ENCODE assay signal across 27 mouse cellular contexts in the genomic region with DNA sequence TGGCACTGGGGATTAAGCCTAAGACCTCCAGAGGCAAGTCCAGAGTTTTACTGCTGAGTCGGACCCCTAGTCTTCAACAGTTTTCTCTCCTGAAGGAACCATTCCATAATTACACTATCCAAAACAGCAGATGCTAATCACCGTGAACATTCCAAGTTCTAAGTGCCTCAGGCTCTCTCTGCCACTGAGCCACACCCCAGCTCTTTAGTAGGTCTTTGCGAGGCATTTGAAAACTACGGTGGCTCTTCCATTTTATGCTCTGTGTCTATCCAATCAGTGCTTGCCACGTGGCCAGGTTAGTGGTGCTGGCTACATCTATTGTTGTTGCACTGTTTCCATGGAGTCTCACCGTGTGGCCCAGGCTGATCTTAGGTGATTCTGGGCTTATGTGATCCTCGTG.
DNase-seq lines count a peak whose midpoint lies in the region; TF ChIP-seq lines count a peak whose summit lies in the region.
"Had no signal": no experiment of that assay in that cellular context is flagged by ENCODE, and none has a peak within 500 bp of the region (broad histone marks: within the 10 kb centered on the region; RNA-seq: fewer than 3 reads in every experiment).

No protein-coding gene starts in this region.

- no peaks in the 10 kb centered on the region for H3K27me3 ChIP-seq in heart, adult 2 months (ENCODE audit: control insufficient read depth, insufficient read depth, low read length)
- H3K27me3 ChIP-seq: CH12.LX; embryonic facial prominence, embryonic 13.5 days; forebrain, embryonic 13.5 days; heart, embryonic 12.5 days; heart, embryonic 15.5 days had no signal

- peaks cover 3% of the 10 kb centered on the region; the same call in 1 of the 2 replicates for H3K36me3 ChIP-seq in heart, adult 2 months (ENCODE audit: control insufficient read depth, insufficient read depth, low read length)
- no peaks in the 10 kb centered on the region for H3K36me3 ChIP-seq in ES-E14 (ENCODE audit: control insufficient read depth, insufficient read depth, low read length, poor library complexity, severe bottlenecking)

- no peak overlapping the region for H3K27ac ChIP-seq in heart, adult 2 months
- H3K27ac ChIP-seq in ES-E14 (ENCODE audit: insufficient read depth, low read depth, low read length, poor library complexity, severe bottlenecking) = no peak overlapping the region
- H3K27ac ChIP-seq: embryonic facial prominence, embryonic 13.5 days; forebrain, embryonic 10.5 days; forebrain, embryonic 13.5 days; gastrocnemius, adult 2 months; heart, embryonic 15.5 days; hindbrain, embryonic 14.5 days; hindbrain, postnatal 0 days had no signal

- no peaks in the 10 kb centered on the region for H3K79me2 ChIP-seq in heart, adult 2 months (replicated peaks; ENCODE audit: control insufficient read depth, insufficient read depth, low read length)

- TF ChIP-seq EP300 in heart, adult 2 months (IDR thresholded peaks at IDR 0.05; ENCODE audit: insufficient read depth, low read depth, low read length) = no peak

- intact Hi-C loops in heart, adult 2 months (cut with DNase I) = no loop called here
- intact Hi-C loops in left cerebral cortex, postnatal 14 days (cut with DNase I) = no loop called here

- no peak overlapping the region for H3K4me3 ChIP-seq in heart, adult 2 months
- no peak overlapping the region for H3K4me3 ChIP-seq in ES-E14 (ENCODE audit: insufficient read depth in 1 of 2, low read depth in 1 of 2, low read length in 2 of 2, poor library complexity in 1 of 2, severe bottlenecking in 1 of 2)
- H3K4me3 ChIP-seq: embryonic facial prominence, embryonic 13.5 days; forebrain, embryonic 10.5 days; forebrain, embryonic 13.5 days; gastrocnemius, adult 2 months; heart, embryonic 12.5 days; heart, embryonic 15.5 days had no signal

- TF ChIP-seq POLR2A in heart, adult 2 months (IDR thresholded peaks at IDR 0.05; ENCODE audit: insufficient read depth, low read depth, low read length) = no peak

- H3K9me3 ChIP-seq in ES-E14 (ENCODE audit: control insufficient read depth, insufficient read depth, low read depth, low read length) = no peaks in the 10 kb centered on the region
- H3K9me3 ChIP-seq: embryonic facial prominence, embryonic 13.5 days; forebrain, embryonic 10.5 days; forebrain, embryonic 13.5 days; heart, embryonic 12.5 days; heart, embryonic 15.5 days had no signal

- in situ Hi-C loops in ES-E14 (cut with MboI; ENCODE audit: low sequenced_read_pairs in 2 of 2, unreplicated experiment in 2 of 2) = no loop called here

- no peaks in the 10 kb centered on the region for H3K4me1 ChIP-seq in heart, adult 2 months (ENCODE audit: control insufficient read depth, insufficient read depth, low read length)
- no peaks in the 10 kb centered on the region for H3K4me1 ChIP-seq in ES-E14 (ENCODE audit: control insufficient read depth in 2 of 2, insufficient read depth in 2 of 2, low read length in 2 of 2, poor library complexity in 1 of 2)
- H3K4me1 ChIP-seq: forebrain, embryonic 10.5 days; forebrain, embryonic 13.5 days had no signal

- H3K9ac ChIP-seq in heart, adult 2 months (ENCODE audit: low read depth, low read length) = no peak overlapping the region
- no peak overlapping the region for H3K9ac ChIP-seq in ES-E14 (ENCODE audit: insufficient read depth, low read depth, low read length, poor library complexity, severe bottlenecking)
- H3K9ac ChIP-seq: embryonic facial prominence, embryonic 13.5 days; forebrain, embryonic 13.5 days; heart, embryonic 12.5 days; heart, embryonic 15.5 days; hindbrain, embryonic 14.5 days had no signal

- WGBS in heart, adult 2 months = 82% methylated on average over 7 of the region's 7 CpGs

- TF ChIP-seq CTCF in heart, adult 2 months (IDR thresholded peaks at IDR 0.05) = no peak

- peak; percentile 70 for DNase-seq in heart, adult 11 months
- DNase-seq in heart, adult 2 months = no peak
- DNase-seq in ES-E14 (ENCODE audit: low read depth, low spot score) = peak; percentile 25
- DNase-seq in ZHBTc4 (ENCODE audit: low read depth, low spot score) = peak; percentile 30
- no peak for DNase-seq in left cerebral cortex, postnatal 14 days (ENCODE audit: low spot score in 2 of 2)
- DNase-seq in layer of hippocampus, adult 18-20 months (ENCODE audit: low spot score in 2 of 2) = no peak
- DNase-seq: adrenal gland, postnatal 10 days; adrenal gland, postnatal 36 days; B cell, adult 2 months; cerebellum, adult 11 months; cerebellum, adult 2 months; cerebellum, adult 9-11 months; cerebellum, postnatal 25 days; gastrocnemius, adult 2 months; gastrocnemius, postnatal 25 days; heart, postnatal 14 days; heart, postnatal 4 days; kidney, adult 18-20 months; kidney, adult 9 months had no signal

TF ChIP-seq in ES-E14, 5 proteins besides CTCF, POLR2A, EP300 and RAD21:
- TF ChIP-seq HCFC1 (IDR thresholded peaks at IDR 0.05; ENCODE audit: borderline replicate concordance, insufficient read depth, low read length) (no peak), CHD2 (IDR thresholded peaks at IDR 0.05; ENCODE audit: low read depth, low read length) (no peak)

Comparison
In these comparisons a context has a peak if more than half of its experiments do, and no peak if none do; other contexts are left out.
1. DNase-seq: peak in heart, adult 11 months (single experiment), ES-E14 (single experiment) and ZHBTc4 (single experiment); none in heart, adult 2 months (0 of 2), left cerebral cortex, postnatal 14 days (0 of 2) and layer of hippocampus, adult 18-20 months (0 of 2).